Mouse (Mus musculus) bone marrow macrophage, adult 2 months (primary cell): ENCODE results near the gene Nfrkb.

ENCODE experiments used
- CTCF ChIP-seq: IDR thresholded peaks from 2 replicates; pipeline ENCODE4 v1.5.1; 2012; ENCODE audit warnings: low read depth, mild to moderate bottlenecking, low read length, moderate library complexity
- POLR2A ChIP-seq: IDR thresholded peaks from 2 replicates; pipeline ENCODE4 v1.6.1; 2012; ENCODE audit warnings: mild to moderate bottlenecking, low read depth, low read length, borderline replicate concordance

GRCm38 (mm10) chr9:31431751-31432150 is 45.8 kb downstream of the Nfrkb start:
- TF ChIP-seq POLR2A (no peak), CTCF (no peak)
